Mouse (Mus musculus): ENCODE measurements around the gene Olfr782. TPM values are rescaled to one million over a fixed set of nuclear protein-coding genes. Genes with fewer than 3 reads are reported as not detected.
"Not testable (repeated sequence)": the region's sequence is repeated elsewhere in the genome, so short reads cannot be mapped to it uniquely, and the experiment has no call there.

The Olfr782 gene
- total RNA-seq (2021), result not detected
- long read RNA-seq, experiment 1, result 0 reads
- long read RNA-seq, experiment 2, result 0 reads

- no peak for TF ChIP-seq CTCF (conservative IDR thresholded peaks at IDR 0.05)
- DNase-seq (ENCODE audit: low spot score in 2 of 2), result no peak
- Histone ChIP-seq H3K4me3 (no peak within 1 kb of the TSS), H3K27ac (no peak within 1 kb of the TSS)
Observed at GRCm38 (mm10) chr10:129348550-129348949, at the start of gene Olfr782. TSS of gene Olfr782 (plus strand) at chr10:129348850.

- DNase-seq (ENCODE audit: low spot score in 2 of 2); H3K4me3 ChIP-seq; H3K27ac ChIP-seq: not testable (repeated sequence)
Observed at GRCm38 (mm10) chr10:129312973-129313372, 35.7 kb upstream of the Olfr782 start.

- not testable (repeated sequence) for H3K27ac ChIP-seq; H3K4me3 ChIP-seq; DNase-seq (ENCODE audit: low spot score in 2 of 2)
Observed at GRCm38 (mm10) chr10:129313521-129313920, 35.1 kb upstream of the Olfr782 start.

DNA sequence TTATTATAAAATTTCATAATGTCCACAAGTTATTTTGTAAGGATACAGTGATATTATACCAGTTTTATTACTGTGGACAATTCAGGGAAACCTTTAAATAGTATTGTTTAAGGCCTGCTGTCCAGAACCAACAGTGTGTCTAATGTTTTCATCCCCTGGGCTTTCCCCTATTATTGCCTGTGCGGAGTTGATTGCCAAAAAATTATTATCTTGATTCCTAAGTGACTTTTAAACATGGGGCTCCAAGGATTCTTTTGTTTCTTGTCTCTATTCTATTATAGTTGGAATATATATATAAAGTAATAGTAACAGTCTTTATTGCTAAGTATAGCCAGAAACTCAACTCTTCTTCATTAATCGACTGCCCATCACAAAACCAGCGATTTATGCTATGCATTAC lies 30.8 kb upstream of the Olfr782 start, which contains the start of gene Olfr780:
Olfr780 (plus strand) TSS at position 301 of the 400 bp plus-strand sequence.
- Histone ChIP-seq H3K27ac (no peak within 1 kb of the TSS), H3K4me3 (no peak within 1 kb of the TSS)
- DNase-seq (ENCODE audit: low spot score in 2 of 2), result no peak
- TF ChIP-seq CTCF (conservative IDR thresholded peaks at IDR 0.05), result no peak

DNA sequence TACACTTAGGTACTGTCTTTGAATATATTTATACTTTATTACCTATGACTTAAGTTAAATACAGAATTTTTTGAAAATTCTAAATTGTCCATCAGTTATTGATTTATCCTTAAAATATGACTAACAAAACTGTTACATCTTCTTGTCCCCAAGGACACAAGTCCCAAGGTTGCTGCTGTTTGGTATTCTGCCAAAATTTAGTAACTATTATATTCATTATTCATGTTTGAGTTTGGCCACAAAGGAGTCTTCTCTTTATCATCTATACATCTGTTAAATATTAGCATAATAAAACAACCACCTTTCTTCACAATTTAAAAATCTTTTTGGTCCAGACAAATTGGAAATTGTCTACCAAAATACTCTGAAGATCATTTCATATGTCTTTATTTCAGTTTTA lies 20.1 kb upstream of the Olfr782 start, which contains the start of gene Olfr781:
Olfr781 (plus strand) TSS at position 301 of the 400 bp plus-strand sequence.
- Histone ChIP-seq H3K27ac (no peak within 1 kb of the TSS), H3K4me3 (no peak within 1 kb of the TSS)
- DNase-seq (ENCODE audit: low spot score in 2 of 2), result no peak
- no peak for TF ChIP-seq CTCF (conservative IDR thresholded peaks at IDR 0.05)

GRCm38 (mm10) chr10:129352475-129352874 lies 3.8 kb downstream of the Olfr782 start:
- DNase-seq (ENCODE audit: low spot score in 2 of 2); H3K4me3 ChIP-seq; H3K27ac ChIP-seq: not testable (repeated sequence)

DNA sequence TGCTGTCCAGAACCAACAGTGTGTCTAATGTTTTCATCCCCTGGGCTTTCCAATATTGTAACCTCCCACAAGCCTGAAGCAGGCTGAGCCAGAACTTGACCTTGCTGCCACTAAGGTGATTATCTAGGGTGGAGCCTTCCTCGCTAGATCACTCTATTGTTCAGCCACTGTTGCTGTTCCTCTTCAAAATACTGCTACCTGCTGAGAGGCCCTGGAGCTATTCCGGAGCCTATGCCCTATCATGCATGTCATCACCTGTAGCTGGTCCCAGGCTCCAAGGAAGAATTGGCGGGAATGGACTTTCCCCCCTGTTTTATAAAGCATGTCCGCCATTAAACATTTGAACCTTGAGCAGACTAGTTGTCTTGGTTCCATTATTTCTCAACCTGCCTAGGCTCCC lies 7.8 kb downstream of the Olfr782 start:
- not testable (repeated sequence) for DNase-seq (ENCODE audit: low spot score in 2 of 2); H3K4me3 ChIP-seq; H3K27ac ChIP-seq

- peak; percentile 34 to 49 for DNase-seq (ENCODE audit: low spot score in 2 of 2)
- no peak overlapping the region for H3K4me3 ChIP-seq
- TF ChIP-seq CTCF (conservative IDR thresholded peaks at IDR 0.05), result no peak
- no peak overlapping the region for H3K27ac ChIP-seq
Observed at GRCm38 (mm10) chr10:129357307-129357706, 8.7 kb downstream of the Olfr782 start.

DNA sequence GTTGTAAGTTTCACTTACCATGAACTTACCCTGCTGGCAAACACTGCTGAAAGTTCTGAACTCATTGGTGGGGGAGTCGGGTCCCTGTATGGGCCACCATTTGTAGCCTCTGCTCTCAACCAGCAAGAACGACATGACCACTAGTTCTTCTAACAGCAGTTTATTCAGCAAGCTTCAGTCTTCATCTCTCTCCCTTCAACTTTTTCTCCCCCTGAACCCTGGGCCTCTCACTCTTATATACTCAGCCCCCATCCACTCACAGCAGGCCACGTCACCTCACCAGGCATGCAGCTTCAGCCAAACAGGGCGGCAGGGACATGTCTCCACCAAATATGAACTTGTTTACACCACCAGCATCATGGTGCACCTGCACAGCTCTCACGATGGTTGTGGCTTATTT lies 25.4 kb downstream of the Olfr782 start:
- H3K4me3 ChIP-seq; H3K27ac ChIP-seq; DNase-seq (ENCODE audit: low spot score in 2 of 2): not testable (repeated sequence)

DNA sequence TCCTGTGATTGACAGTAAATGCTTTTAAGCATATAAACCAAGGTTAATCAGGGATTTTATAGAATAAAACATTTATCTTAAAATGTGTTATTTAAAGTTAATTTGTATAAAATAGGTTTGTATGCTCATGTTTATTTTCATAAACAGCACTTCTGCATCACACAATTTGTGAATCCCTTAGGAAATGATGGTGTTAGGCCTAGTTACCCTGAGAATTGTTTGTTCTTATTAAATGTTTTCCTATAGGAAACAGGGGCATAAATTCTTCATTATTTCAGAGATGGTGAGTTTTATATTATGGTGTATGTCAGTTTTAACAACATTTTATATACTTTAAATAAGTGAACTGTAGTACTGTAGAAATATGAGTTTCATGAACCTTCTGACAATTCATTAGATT lies 35.1 kb downstream of the Olfr782 start, which contains the start of gene Olfr784:
Olfr784 (plus strand) TSS at position 301 of the 400 bp plus-strand sequence.
- DNase-seq (ENCODE audit: low spot score in 2 of 2), result no peak
- H3K4me3 ChIP-seq, result no peak within 1 kb of the TSS
- no peak for TF ChIP-seq CTCF (conservative IDR thresholded peaks at IDR 0.05)
- H3K27ac ChIP-seq, result no peak within 1 kb of the TSS

- Histone ChIP-seq H3K27ac (no peak overlapping the region), H3K4me3 (no peak overlapping the region)
- no peak for DNase-seq (ENCODE audit: low spot score in 2 of 2)
- TF ChIP-seq CTCF (conservative IDR thresholded peaks at IDR 0.05), result no peak
Observed at GRCm38 (mm10) chr10:129400892-129401291, 52.2 kb downstream of the Olfr782 start.

Other genes starting within 250 kb of the Olfr782 start
- gene Olfr768, start 249.5 kb upstream of the Olfr782 start, total RNA-seq (2021), result not detected
- not detected for gene Olfr769, start 231.0 kb upstream of the Olfr782 start, total RNA-seq (2021)
- not detected for gene Olfr770, start 209.9 kb upstream of the Olfr782 start, total RNA-seq (2021)
- gene Olfr771, start 184.1 kb upstream of the Olfr782 start, total RNA-seq (2021), result not detected
- not detected for gene Olfr772, start 170.9 kb upstream of the Olfr782 start, total RNA-seq (2021)
- not detected for gene Olfr773, start 161.4 kb upstream of the Olfr782 start, total RNA-seq (2021)
- gene Olfr774, start 112.6 kb upstream of the Olfr782 start, total RNA-seq (2021), result not detected
- not detected for gene Olfr775, start 100.4 kb upstream of the Olfr782 start, total RNA-seq (2021)
- not detected for gene Olfr776, start 89.7 kb upstream of the Olfr782 start, total RNA-seq (2021)
- not detected for gene Olfr777, start 77.4 kb upstream of the Olfr782 start, total RNA-seq (2021)
- gene Olfr780, start 30.7 kb upstream of the Olfr782 start, total RNA-seq (2021), result not detected
- gene Olfr781, start 20.0 kb upstream of the Olfr782 start, total RNA-seq (2021), result not detected
- gene Olfr784, start 35.2 kb downstream of the Olfr782 start, total RNA-seq (2021), result under 1 TPM; 0.10 to 0.18 TPM
- not detected for gene Olfr785, start 56.6 kb downstream of the Olfr782 start, total RNA-seq (2021)
- not detected for gene Olfr786, start 78.5 kb downstream of the Olfr782 start, total RNA-seq (2021)
- not detected for gene Olfr787, start 113.0 kb downstream of the Olfr782 start, total RNA-seq (2021)
- not detected for gene Olfr788, start 122.1 kb downstream of the Olfr782 start, total RNA-seq (2021)
- gene Olfr789, start 135.9 kb downstream of the Olfr782 start, total RNA-seq (2021), result not detected
- not detected for gene Olfr790, start 149.6 kb downstream of the Olfr782 start, total RNA-seq (2021)
- not detected for gene Olfr791, start 172.9 kb downstream of the Olfr782 start, total RNA-seq (2021)
- gene Olfr792, start 190.3 kb downstream of the Olfr782 start, total RNA-seq (2021), result not detected
- not detected for gene Olfr794, start 218.8 kb downstream of the Olfr782 start, total RNA-seq (2021)